Mouse (Mus musculus): ENCODE data around the gene Gm49378. TPM values are rescaled to one million over a fixed set of nuclear protein-coding genes. Genes with fewer than 3 reads are reported as not detected.
A peak's percentile ranks its signal among the peaks of the same experiment; 100 is the strongest.

Gm49378 gene
- polyA plus RNA-seq, 1 experiment from 2014 or later = 1.3 TPM

DNA sequence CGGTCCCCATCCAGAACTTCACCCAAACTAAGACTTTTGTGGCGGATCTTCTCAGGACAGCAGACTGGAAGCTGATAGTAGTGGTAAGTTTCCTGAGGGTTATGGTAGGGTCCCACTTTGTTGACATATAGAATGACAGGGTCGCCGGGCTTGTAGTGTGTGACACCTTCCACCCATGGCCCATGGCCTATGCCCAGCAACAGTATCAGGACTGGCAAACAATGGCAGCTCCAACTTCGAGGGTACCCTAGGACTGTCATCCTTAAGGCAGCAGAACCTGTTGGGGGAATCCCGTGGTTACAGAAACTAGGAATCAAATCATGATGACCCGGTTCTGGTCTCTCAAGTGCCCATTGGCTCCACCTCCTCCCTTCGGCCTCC is 5.0 kb upstream of the Gm49378 start:
- DNase-seq (ENCODE audit: low spot score) (no peak), ATAC-seq (ENCODE audit: low FRiP score, low TSS enrichment) (peak; percentile 31)
- Histone ChIP-seq H3K9ac (ENCODE audit: low read length) (peak overlapping the region; percentile 94), H3K36me3 (ENCODE audit: control insufficient read depth, insufficient read depth, low read length) (peaks cover 10% of the 10 kb centered on the region), H3K27me3 (ENCODE audit: control insufficient read depth, insufficient read depth, low read length) (no peaks in the 10 kb centered on the region), H3K4me1 (replicated peaks; ENCODE audit: control insufficient read depth, insufficient read depth) (no peaks in the 10 kb centered on the region; the same call in none of the 2 replicates), H3K4me2 (replicated peaks; ENCODE audit: low read depth) (peak overlapping the region; percentile 78), H3K9me3 (ENCODE audit: control insufficient read depth, low read length) (no peaks in the 10 kb centered on the region), H3K27ac (replicated peaks) (peak overlapping the region; percentile 96), H3K4me3 (ENCODE audit: low read depth, low read length) (peak overlapping the region; percentile 88)
- TF ChIP-seq EP300 (optimal IDR thresholded peaks at IDR 0.05) = no peak
- TF ChIP-seq CTCF (IDR thresholded peaks at IDR 0.05; ENCODE audit: low read depth) = no peak
- WGBS = 20% methylated on average over 8 of the region's 8 CpGs

DNA sequence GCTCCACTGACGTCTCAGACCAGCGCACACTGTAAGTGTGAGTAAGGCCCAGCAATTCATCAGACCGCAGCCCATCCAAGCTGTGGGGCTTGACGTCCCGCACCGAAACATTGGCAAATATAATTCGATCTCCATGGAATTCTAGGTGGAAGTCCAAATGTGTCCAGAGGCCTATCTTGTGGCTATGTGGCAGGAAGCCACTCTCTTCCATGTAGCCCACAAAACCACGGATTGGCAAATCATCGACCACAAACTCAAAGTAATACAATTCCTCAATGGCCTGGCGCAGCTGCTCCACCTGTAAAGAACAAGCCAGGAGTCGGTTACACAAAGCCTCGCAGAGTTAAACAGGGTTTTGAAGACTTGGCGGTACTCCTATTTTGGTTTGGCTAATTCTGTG is 3.6 kb upstream of the Gm49378 start:
- H3K27me3 ChIP-seq (ENCODE audit: control insufficient read depth, insufficient read depth, low read length) = no peaks in the 10 kb centered on the region
- no peak for TF ChIP-seq EP300 (optimal IDR thresholded peaks at IDR 0.05)
- H3K4me1 ChIP-seq (replicated peaks; ENCODE audit: control insufficient read depth, insufficient read depth) = no peaks in the 10 kb centered on the region; the same call in none of the 2 replicates
- H3K36me3 ChIP-seq (ENCODE audit: control insufficient read depth, insufficient read depth, low read length) = peaks cover 10% of the 10 kb centered on the region
- WGBS = 94% methylated on average over 13 of the region's 13 CpGs
- DNase-seq (ENCODE audit: low spot score) (no peak), ATAC-seq (ENCODE audit: low FRiP score, low TSS enrichment) (no peak)
- no peak overlapping the region for H3K27ac ChIP-seq (replicated peaks)
- no peaks in the 10 kb centered on the region for H3K9me3 ChIP-seq (ENCODE audit: control insufficient read depth, low read length)
- H3K4me3 ChIP-seq (ENCODE audit: low read depth, low read length) = no peak overlapping the region
- H3K4me2 ChIP-seq (replicated peaks; ENCODE audit: low read depth) = no peak overlapping the region
- no peak overlapping the region for H3K9ac ChIP-seq (ENCODE audit: low read length)

DNA sequence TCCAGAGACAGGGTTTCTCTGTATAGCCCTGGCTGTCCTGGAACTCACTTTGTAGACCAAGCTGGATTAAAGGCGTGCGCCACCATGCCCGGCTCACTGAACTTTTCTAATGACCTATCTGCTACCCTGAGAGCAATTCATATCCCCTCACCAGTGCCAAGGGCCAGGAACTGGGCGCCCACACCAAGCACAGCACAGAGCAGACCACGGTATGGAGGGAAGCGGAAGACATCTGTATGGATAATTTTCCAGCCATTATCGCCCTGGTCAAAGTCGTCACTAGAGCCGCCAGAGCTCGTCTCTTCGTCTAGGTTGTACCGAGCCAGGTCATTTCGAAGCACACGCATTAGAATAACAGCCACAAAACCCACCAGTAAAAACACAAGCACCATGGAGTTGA is 3.1 kb upstream of the Gm49378 start:
- peaks cover 10% of the 10 kb centered on the region for H3K36me3 ChIP-seq (ENCODE audit: control insufficient read depth, insufficient read depth, low read length)
- TF ChIP-seq EP300 (optimal IDR thresholded peaks at IDR 0.05) = no peak
- no peak for TF ChIP-seq CTCF (IDR thresholded peaks at IDR 0.05; ENCODE audit: low read depth)
- DNase-seq (ENCODE audit: low spot score) (no peak), ATAC-seq (ENCODE audit: low FRiP score, low TSS enrichment) (no peak)
- H3K27ac ChIP-seq (replicated peaks) = no peak overlapping the region
- H3K4me2 ChIP-seq (replicated peaks; ENCODE audit: low read depth) = no peak overlapping the region
- H3K4me1 ChIP-seq (replicated peaks; ENCODE audit: control insufficient read depth, insufficient read depth) = no peaks in the 10 kb centered on the region; the same call in none of the 2 replicates
- WGBS = 96% methylated on average over 14 of the region's 14 CpGs
- no peak overlapping the region for H3K9ac ChIP-seq (ENCODE audit: low read length)
- H3K9me3 ChIP-seq (ENCODE audit: control insufficient read depth, low read length) = no peaks in the 10 kb centered on the region
- no peak overlapping the region for H3K4me3 ChIP-seq (ENCODE audit: low read depth, low read length)
- no peaks in the 10 kb centered on the region for H3K27me3 ChIP-seq (ENCODE audit: control insufficient read depth, insufficient read depth, low read length)

DNA sequence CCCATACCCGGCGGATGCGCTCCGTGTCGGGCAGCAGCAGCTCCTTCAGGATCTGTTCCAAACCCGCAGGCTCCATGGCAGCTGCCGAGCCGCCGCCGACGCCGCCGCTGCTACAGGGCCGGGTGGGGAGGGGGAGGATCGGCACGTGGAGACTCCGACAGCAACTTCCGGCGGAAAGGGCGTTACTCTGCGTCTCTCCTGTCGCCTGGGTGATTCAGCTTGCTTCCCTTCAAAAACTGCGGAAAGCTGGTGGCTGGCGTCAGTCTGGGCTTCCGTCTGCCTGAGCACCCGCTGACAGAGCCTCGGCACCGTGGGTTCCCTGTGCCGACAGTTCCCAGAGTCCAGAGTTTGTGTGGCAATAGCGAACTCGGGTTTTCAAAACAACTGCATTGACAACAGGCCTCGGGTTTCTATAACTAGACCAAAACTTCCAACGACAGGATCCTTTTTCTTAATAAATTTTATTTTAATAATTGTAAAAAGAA is 2.1 kb downstream of the Gm49378 start, which contains the start of gene Ipo4:
Gene Ipo4 (minus strand): TSS at position 435 of the 485 bp plus-strand sequence.
- Histone ChIP-seq H3K9me3 (ENCODE audit: control insufficient read depth, low read length) (no peaks in the 10 kb centered on the region), H3K27ac (replicated peaks) (peak within 1 kb of the TSS; percentile 71), H3K27me3 (ENCODE audit: control insufficient read depth, insufficient read depth, low read length) (no peaks in the 10 kb centered on the region), H3K4me2 (replicated peaks; ENCODE audit: low read depth) (peak within 1 kb of the TSS; percentile 97), H3K9ac (ENCODE audit: low read length) (peak within 1 kb of the TSS; percentile 74), H3K4me1 (replicated peaks; ENCODE audit: control insufficient read depth, insufficient read depth) (no peaks in the 10 kb centered on the region), H3K36me3 (ENCODE audit: control insufficient read depth, insufficient read depth, low read length) (peaks cover 24% of the 10 kb centered on the region), H3K4me3 (ENCODE audit: low read depth, low read length) (peak within 1 kb of the TSS; percentile 65)
- WGBS = 2% methylated on average over 33 of the region's 33 CpGs
- TF ChIP-seq EP300 (optimal IDR thresholded peaks at IDR 0.05) = no peak
- no peak for TF ChIP-seq CTCF (IDR thresholded peaks at IDR 0.05; ENCODE audit: low read depth)
- ATAC-seq (ENCODE audit: low FRiP score, low TSS enrichment) = peak; percentile 88
- peak; percentile 92 for DNase-seq (ENCODE audit: low spot score)

DNA sequence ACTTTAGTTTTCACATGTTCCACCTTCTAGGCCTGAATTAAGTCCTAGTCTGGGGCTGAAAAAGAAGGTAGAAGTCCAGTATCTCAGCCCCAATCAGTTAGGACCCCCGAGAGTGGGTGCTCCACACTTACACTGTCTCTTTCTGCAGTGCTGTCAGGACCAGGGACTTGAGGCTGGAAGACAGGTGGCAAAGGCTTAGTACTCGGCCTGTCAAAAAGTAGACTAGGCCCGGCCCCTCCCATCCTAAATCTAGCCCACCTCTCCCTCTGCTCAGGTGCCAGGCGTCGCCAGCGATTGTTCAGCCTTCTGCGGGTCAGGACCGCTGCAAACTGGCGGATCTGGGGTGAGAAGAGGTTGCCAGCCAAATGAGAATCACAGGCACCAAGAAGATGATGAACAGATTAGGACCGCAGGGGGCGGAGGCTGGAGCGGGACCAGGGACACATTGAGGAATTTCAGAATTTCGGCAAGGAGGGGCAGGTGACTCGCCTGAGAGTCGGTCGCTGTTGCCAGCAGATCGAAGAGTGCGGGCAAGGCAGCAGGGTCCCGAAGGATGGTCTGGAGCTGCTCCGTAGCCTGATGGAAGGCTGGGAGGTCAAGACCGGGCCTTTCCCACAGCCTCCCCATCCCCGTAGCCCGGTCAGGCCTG is 2.7 kb downstream of the Gm49378 start:
- H3K9me3 ChIP-seq (ENCODE audit: control insufficient read depth, low read length) = no peaks in the 10 kb centered on the region
- DNase-seq (ENCODE audit: low spot score) = no peak
- H3K4me1 ChIP-seq (replicated peaks; ENCODE audit: control insufficient read depth, insufficient read depth) = no peaks in the 10 kb centered on the region
- ATAC-seq (ENCODE audit: low FRiP score, low TSS enrichment) = no peak; the same call in none of the 2 replicates
- H3K4me3 ChIP-seq (ENCODE audit: low read depth, low read length) = peak overlapping the region; percentile 65
- peak overlapping the region; percentile 71 for H3K27ac ChIP-seq (replicated peaks)
- H3K27me3 ChIP-seq (ENCODE audit: control insufficient read depth, insufficient read depth, low read length) = no peaks in the 10 kb centered on the region
- H3K4me2 ChIP-seq (replicated peaks; ENCODE audit: low read depth) = peak overlapping the region; percentile 97
- peak overlapping the region; percentile 74 for H3K9ac ChIP-seq (ENCODE audit: low read length)
- TF ChIP-seq EP300 (optimal IDR thresholded peaks at IDR 0.05) = no peak
- TF ChIP-seq CTCF (IDR thresholded peaks at IDR 0.05; ENCODE audit: low read depth) = no peak
- 3% methylated on average over 21 of the region's 23 CpGs for WGBS
- peaks cover 30% of the 10 kb centered on the region for H3K36me3 ChIP-seq (ENCODE audit: control insufficient read depth, insufficient read depth, low read length)

DNA sequence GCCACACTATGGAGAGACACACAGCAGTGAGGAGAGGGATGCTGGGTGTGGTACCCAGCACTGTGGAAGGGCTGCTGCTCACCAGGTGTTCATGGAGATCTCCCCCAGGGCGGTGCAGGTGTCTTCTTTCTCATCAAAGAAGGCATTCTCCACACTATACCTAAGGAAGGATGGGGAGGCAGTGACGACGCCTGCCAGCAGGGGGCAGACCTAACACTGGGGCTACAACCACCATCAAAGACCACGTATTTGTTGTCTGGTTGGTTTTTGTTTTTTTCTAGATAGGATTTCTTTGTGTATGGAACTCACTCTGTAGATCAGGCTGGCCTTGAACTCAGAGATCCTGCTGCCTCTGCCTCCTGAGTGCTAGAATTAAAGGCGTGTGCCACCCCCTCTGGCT is 8.4 kb downstream of the Gm49378 start:
- H3K36me3 ChIP-seq (ENCODE audit: control insufficient read depth, insufficient read depth, low read length) = peaks cover 46% of the 10 kb centered on the region
- no peak for TF ChIP-seq EP300 (optimal IDR thresholded peaks at IDR 0.05)
- peak; percentile 82 for TF ChIP-seq CTCF (IDR thresholded peaks at IDR 0.05; ENCODE audit: low read depth)
- H3K4me1 ChIP-seq (replicated peaks; ENCODE audit: control insufficient read depth, insufficient read depth) = no peaks in the 10 kb centered on the region
- DNase-seq (ENCODE audit: low spot score) = peak; percentile 60
- no peak overlapping the region for H3K9ac ChIP-seq (ENCODE audit: low read length)
- no peaks in the 10 kb centered on the region for H3K27me3 ChIP-seq (ENCODE audit: control insufficient read depth, insufficient read depth, low read length)
- H3K4me3 ChIP-seq (ENCODE audit: low read depth, low read length) = no peak overlapping the region
- 42% methylated on average over 5 of the region's 5 CpGs for WGBS
- H3K9me3 ChIP-seq (ENCODE audit: control insufficient read depth, low read length) = no peaks in the 10 kb centered on the region
- peak; percentile 18; the same call in 1 of the 2 replicates for ATAC-seq (ENCODE audit: low FRiP score, low TSS enrichment)
- no peak overlapping the region for H3K4me2 ChIP-seq (replicated peaks; ENCODE audit: low read depth)
- H3K27ac ChIP-seq (replicated peaks) = no peak overlapping the region
